ENCODE assay signal across 15 mouse cellular contexts in the genomic region with DNA sequence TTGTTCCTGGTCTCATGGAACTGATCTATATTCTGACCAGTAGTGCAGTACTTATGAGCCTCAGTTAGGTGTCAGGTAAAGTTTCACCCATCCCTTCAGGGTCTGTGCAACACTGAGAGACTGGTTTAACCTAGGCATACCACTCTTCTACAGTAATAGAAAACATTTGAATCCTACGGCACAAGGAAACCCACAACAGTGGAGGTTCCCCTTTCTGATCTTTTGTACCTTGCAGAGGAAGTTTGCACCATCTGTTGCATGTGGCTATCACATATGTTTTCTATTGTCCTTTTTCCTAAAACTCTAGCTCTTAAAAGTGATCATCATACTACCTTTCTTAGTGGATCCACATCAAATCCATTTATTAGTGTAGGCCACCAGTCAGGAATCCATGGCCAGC.
"Had no signal": no experiment of that assay in that cellular context is flagged by ENCODE, and none has a peak within 500 bp of the region (broad histone marks: within the 10 kb centered on the region; RNA-seq: fewer than 3 reads in every experiment).

No protein-coding gene starts in this region.

- H3K9me3 ChIP-seq: limb, embryonic 13.5 days; midbrain, embryonic 13.5 days; neural tube, embryonic 15.5 days had no signal

- H3K27me3 ChIP-seq: limb, embryonic 13.5 days; midbrain, embryonic 13.5 days; neural tube, embryonic 15.5 days had no signal

- DNase-seq: kidney, adult 8-10 months; kidney, postnatal 25 days; left cerebral cortex, postnatal 4 days; lung, adult 18-20 months; lung, postnatal 4 days; right cerebral cortex, postnatal 4 days; spleen, adult 18-20 months; thymus, postnatal 14 days had no signal

- ATAC-seq: intestine, postnatal 0 days; midbrain, embryonic 13.5 days had no signal

- H3K9ac ChIP-seq: limb, embryonic 13.5 days; liver, embryonic 14.5 days; midbrain, embryonic 13.5 days; neural tube, embryonic 15.5 days had no signal

- H3K27ac ChIP-seq: limb, embryonic 13.5 days; liver, embryonic 14.5 days; midbrain, embryonic 13.5 days; neural tube, embryonic 15.5 days; stomach, postnatal 0 days had no signal

- H3K4me3 ChIP-seq: limb, embryonic 13.5 days; midbrain, embryonic 13.5 days; myocyte; neural tube, embryonic 15.5 days had no signal

- H3K4me2 ChIP-seq: limb, embryonic 13.5 days; midbrain, embryonic 13.5 days; neural tube, embryonic 15.5 days had no signal

- H3K36me3 ChIP-seq: limb, embryonic 13.5 days; midbrain, embryonic 13.5 days; neural tube, embryonic 15.5 days had no signal

- H3K4me1 ChIP-seq: limb, embryonic 13.5 days; midbrain, embryonic 13.5 days; neural tube, embryonic 15.5 days had no signal
